Mouse (Mus musculus) heart, adult 2 months (tissue): Measurements from ENCODE around the gene Ablim2.

Experiments used
- CTCF ChIP-seq: fragments of 200-600 bp; IDR thresholded peaks from 2 replicates; pipeline ENCODE4 v1.8.1; 2022; ENCODE audit warnings: antibody characterized with exemption, mild to moderate bottlenecking, moderate library complexity
- EP300 ChIP-seq: fragments of 200-500 bp; IDR thresholded peaks from 2 replicates; pipeline ENCODE4 v1.6.1; 2011; ENCODE audit warnings: low read depth, low read length, control low read depth; ENCODE audit not compliant: insufficient read depth

DNA sequence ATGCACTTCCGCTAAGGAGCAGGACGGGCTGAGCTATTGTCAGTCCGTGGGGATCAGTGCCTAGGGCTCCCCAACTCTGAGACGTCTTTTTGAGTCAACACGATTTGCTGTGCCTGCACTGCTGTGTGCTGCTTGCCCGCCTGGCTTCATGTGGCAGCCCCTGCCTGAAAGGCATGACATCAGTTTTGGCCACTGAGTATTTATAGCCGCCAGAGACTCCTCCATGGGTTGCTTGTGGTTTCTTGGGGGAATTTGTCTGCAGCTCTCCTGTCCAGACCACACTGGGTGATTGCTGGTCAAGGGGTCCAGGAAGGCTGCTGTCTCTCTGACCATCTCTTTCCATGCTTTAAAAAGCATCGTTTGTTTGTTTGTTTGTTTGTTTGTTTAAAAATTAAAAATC is 147.6 kb downstream of the Ablim2 start:
- TF ChIP-seq CTCF (no peak), EP300 (no peak)
